Mouse (Mus musculus): Measurements from ENCODE around the gene Zfhx3. TPM values are rescaled to one million over a fixed set of nuclear protein-coding genes. Genes with fewer than 3 reads are reported as not detected.

Gene Zfhx3
- polyA plus RNA-seq, 1 experiment = 17.1 TPM

- H3K4me1 ChIP-seq (ENCODE audit: control insufficient read depth, insufficient read depth, low read length) = no peaks in the 10 kb centered on the region
- H3K4me3 ChIP-seq (ENCODE audit: insufficient read depth, low read length) = no peak overlapping the region
- no peak overlapping the region for H3K27ac ChIP-seq (ENCODE audit: insufficient read depth, low read depth, low read length)
- no peak for TF ChIP-seq POLR2A (IDR thresholded peaks at IDR 0.05; ENCODE audit: borderline replicate concordance, low read depth, low read length)
- TF ChIP-seq CTCF (IDR thresholded peaks at IDR 0.05; ENCODE audit: low read depth, low read length) = no peak
Observed at GRCm38 (mm10) chr8:108072853-108073252, 130.4 kb downstream of the Zfhx3 start.

- Histone ChIP-seq H3K4me1 (ENCODE audit: control insufficient read depth, insufficient read depth, low read length) (no peaks in the 10 kb centered on the region), H3K4me3 (ENCODE audit: insufficient read depth, low read length) (no peak overlapping the region), H3K27ac (ENCODE audit: insufficient read depth, low read depth, low read length) (no peak overlapping the region)
- TF ChIP-seq CTCF (IDR thresholded peaks at IDR 0.05; ENCODE audit: low read depth, low read length) (no peak), POLR2A (IDR thresholded peaks at IDR 0.05; ENCODE audit: borderline replicate concordance, low read depth, low read length) (no peak)
Observed at GRCm38 (mm10) chr8:108075176-108075575, 132.7 kb downstream of the Zfhx3 start.

GRCm38 (mm10) chr8:108078726-108079125 lies 136.3 kb downstream of the Zfhx3 start:
- no peak overlapping the region for H3K27ac ChIP-seq (ENCODE audit: insufficient read depth, low read depth, low read length)
- TF ChIP-seq POLR2A (IDR thresholded peaks at IDR 0.05; ENCODE audit: borderline replicate concordance, low read depth, low read length) (no peak), CTCF (IDR thresholded peaks at IDR 0.05; ENCODE audit: low read depth, low read length) (no peak)
- H3K4me3 ChIP-seq (ENCODE audit: insufficient read depth, low read length) = no peak overlapping the region
- no peaks in the 10 kb centered on the region for H3K4me1 ChIP-seq (ENCODE audit: control insufficient read depth, insufficient read depth, low read length)

- TF ChIP-seq CTCF (IDR thresholded peaks at IDR 0.05; ENCODE audit: low read depth, low read length) = no peak
- TF ChIP-seq POLR2A (IDR thresholded peaks at IDR 0.05; ENCODE audit: borderline replicate concordance, low read depth, low read length) = no peak
- no peak overlapping the region for H3K27ac ChIP-seq (ENCODE audit: insufficient read depth, low read depth, low read length)
- H3K4me3 ChIP-seq (ENCODE audit: insufficient read depth, low read length) = no peak overlapping the region
- H3K4me1 ChIP-seq (ENCODE audit: control insufficient read depth, insufficient read depth, low read length) = no peaks in the 10 kb centered on the region
Observed at GRCm38 (mm10) chr8:108086913-108087312, 144.5 kb downstream of the Zfhx3 start.

- Histone ChIP-seq H3K4me1 (ENCODE audit: control insufficient read depth, insufficient read depth, low read length) (no peaks in the 10 kb centered on the region), H3K27ac (ENCODE audit: insufficient read depth, low read depth, low read length) (no peak overlapping the region), H3K4me3 (ENCODE audit: insufficient read depth, low read length) (no peak overlapping the region)
- TF ChIP-seq CTCF (IDR thresholded peaks at IDR 0.05; ENCODE audit: low read depth, low read length) (no peak), POLR2A (IDR thresholded peaks at IDR 0.05; ENCODE audit: borderline replicate concordance, low read depth, low read length) (no peak)
Observed at GRCm38 (mm10) chr8:108089632-108090031, 147.2 kb downstream of the Zfhx3 start.

GRCm38 (mm10) chr8:108098598-108098997 lies 156.2 kb downstream of the Zfhx3 start:
- Histone ChIP-seq H3K4me1 (ENCODE audit: control insufficient read depth, insufficient read depth, low read length) (no peaks in the 10 kb centered on the region), H3K27ac (ENCODE audit: insufficient read depth, low read depth, low read length) (no peak overlapping the region), H3K4me3 (ENCODE audit: insufficient read depth, low read length) (no peak overlapping the region)
- no peak for TF ChIP-seq POLR2A (IDR thresholded peaks at IDR 0.05; ENCODE audit: borderline replicate concordance, low read depth, low read length)
- TF ChIP-seq CTCF (IDR thresholded peaks at IDR 0.05; ENCODE audit: low read depth, low read length) = no peak

- TF ChIP-seq POLR2A (IDR thresholded peaks at IDR 0.05; ENCODE audit: borderline replicate concordance, low read depth, low read length) (no peak), CTCF (IDR thresholded peaks at IDR 0.05; ENCODE audit: low read depth, low read length) (no peak)
- Histone ChIP-seq H3K4me1 (ENCODE audit: control insufficient read depth, insufficient read depth, low read length) (no peaks in the 10 kb centered on the region), H3K27ac (ENCODE audit: insufficient read depth, low read depth, low read length) (no peak overlapping the region), H3K4me3 (ENCODE audit: insufficient read depth, low read length) (no peak overlapping the region)
Observed at GRCm38 (mm10) chr8:108101131-108101530, 158.7 kb downstream of the Zfhx3 start.

GRCm38 (mm10) chr8:108101978-108102865 lies 159.8 kb downstream of the Zfhx3 start:
- H3K4me3 ChIP-seq (ENCODE audit: insufficient read depth, low read length) = no peak overlapping the region
- H3K27ac ChIP-seq (ENCODE audit: insufficient read depth, low read depth, low read length) = no peak overlapping the region
- TF ChIP-seq POLR2A (IDR thresholded peaks at IDR 0.05; ENCODE audit: borderline replicate concordance, low read depth, low read length) (no peak), CTCF (IDR thresholded peaks at IDR 0.05; ENCODE audit: low read depth, low read length) (no peak)
- no peaks in the 10 kb centered on the region for H3K4me1 ChIP-seq (ENCODE audit: control insufficient read depth, insufficient read depth, low read length)

GRCm38 (mm10) chr8:108104471-108105098 lies 162.1 kb downstream of the Zfhx3 start:
- Histone ChIP-seq H3K4me1 (ENCODE audit: control insufficient read depth, insufficient read depth, low read length) (no peaks in the 10 kb centered on the region), H3K4me3 (ENCODE audit: insufficient read depth, low read length) (no peak overlapping the region), H3K27ac (ENCODE audit: insufficient read depth, low read depth, low read length) (no peak overlapping the region)
- no peak for TF ChIP-seq POLR2A (IDR thresholded peaks at IDR 0.05; ENCODE audit: borderline replicate concordance, low read depth, low read length)
- TF ChIP-seq CTCF (IDR thresholded peaks at IDR 0.05; ENCODE audit: low read depth, low read length) = no peak

GRCm38 (mm10) chr8:108125053-108125452 lies 182.6 kb downstream of the Zfhx3 start:
- TF ChIP-seq POLR2A (IDR thresholded peaks at IDR 0.05; ENCODE audit: borderline replicate concordance, low read depth, low read length) = no peak
- TF ChIP-seq CTCF (IDR thresholded peaks at IDR 0.05; ENCODE audit: low read depth, low read length) = no peak
- H3K4me3 ChIP-seq (ENCODE audit: insufficient read depth, low read length) = no peak overlapping the region
- no peaks in the 10 kb centered on the region for H3K4me1 ChIP-seq (ENCODE audit: control insufficient read depth, insufficient read depth, low read length)
- H3K27ac ChIP-seq (ENCODE audit: insufficient read depth, low read depth, low read length) = no peak overlapping the region
